Mouse (Mus musculus): ENCODE measurements around the gene Arhgap45. TPM values are rescaled to one million over a fixed set of nuclear protein-coding genes. Genes with fewer than 3 reads are reported as not detected.
"Not testable (repeated sequence)": the region's sequence is repeated elsewhere in the genome, so short reads cannot be mapped to it uniquely, and the experiment has no call there.

Gene Arhgap45
- polyA plus RNA-seq, 1 experiment: 6.6 TPM

GRCm38 (mm10) chr10:80048834-80049233 is 32.4 kb downstream of the Arhgap45 start:
- Histone ChIP-seq H3K27ac (ENCODE audit: insufficient read depth, low read length) (no peak overlapping the region), H3K4me1 (ENCODE audit: control insufficient read depth, insufficient read depth, low read length) (no peaks in the 10 kb centered on the region), H3K4me3 (ENCODE audit: insufficient read depth, low read length) (no peak overlapping the region)
- TF ChIP-seq CTCF (IDR thresholded peaks at IDR 0.05; ENCODE audit: extremely low read depth, insufficient read depth, low read length): no peak
- TF ChIP-seq POLR2A (IDR thresholded peaks at IDR 0.05; ENCODE audit: extremely low read depth, insufficient read depth, low read length): no peak

- Histone ChIP-seq H3K4me3 (ENCODE audit: insufficient read depth, low read length) (no peak overlapping the region), H3K27ac (ENCODE audit: insufficient read depth, low read length) (no peak overlapping the region), H3K4me1 (ENCODE audit: control insufficient read depth, insufficient read depth, low read length) (no peaks in the 10 kb centered on the region)
- TF ChIP-seq CTCF (IDR thresholded peaks at IDR 0.05; ENCODE audit: extremely low read depth, insufficient read depth, low read length): no peak
- TF ChIP-seq POLR2A (IDR thresholded peaks at IDR 0.05; ENCODE audit: extremely low read depth, insufficient read depth, low read length): no peak
Observed at GRCm38 (mm10) chr10:80050244-80050643, 33.8 kb downstream of the Arhgap45 start.

GRCm38 (mm10) chr10:80050885-80051617 is 34.6 kb downstream of the Arhgap45 start:
- Histone ChIP-seq H3K4me3 (ENCODE audit: insufficient read depth, low read length) (no peak overlapping the region), H3K4me1 (ENCODE audit: control insufficient read depth, insufficient read depth, low read length) (no peaks in the 10 kb centered on the region; the same call in 1 of the 2 replicates), H3K27ac (ENCODE audit: insufficient read depth, low read length) (no peak overlapping the region)
- TF ChIP-seq CTCF (IDR thresholded peaks at IDR 0.05; ENCODE audit: extremely low read depth, insufficient read depth, low read length) (no peak), POLR2A (IDR thresholded peaks at IDR 0.05; ENCODE audit: extremely low read depth, insufficient read depth, low read length) (no peak)

GRCm38 (mm10) chr10:80051618-80052373 is 35.3 kb downstream of the Arhgap45 start:
- no peak overlapping the region for H3K4me3 ChIP-seq (ENCODE audit: insufficient read depth, low read length)
- TF ChIP-seq CTCF (IDR thresholded peaks at IDR 0.05; ENCODE audit: extremely low read depth, insufficient read depth, low read length) (no peak), POLR2A (IDR thresholded peaks at IDR 0.05; ENCODE audit: extremely low read depth, insufficient read depth, low read length) (no peak)
- H3K27ac ChIP-seq (ENCODE audit: insufficient read depth, low read length): no peak overlapping the region
- H3K4me1 ChIP-seq (ENCODE audit: control insufficient read depth, insufficient read depth, low read length): no peaks in the 10 kb centered on the region; the same call in 1 of the 2 replicates

GRCm38 (mm10) chr10:80052374-80052764 is 35.9 kb downstream of the Arhgap45 start:
- no peaks in the 10 kb centered on the region; the same call in 1 of the 2 replicates for H3K4me1 ChIP-seq (ENCODE audit: control insufficient read depth, insufficient read depth, low read length)
- H3K4me3 ChIP-seq (ENCODE audit: insufficient read depth, low read length): no peak overlapping the region
- no peak overlapping the region for H3K27ac ChIP-seq (ENCODE audit: insufficient read depth, low read length)
- TF ChIP-seq CTCF (IDR thresholded peaks at IDR 0.05; ENCODE audit: extremely low read depth, insufficient read depth, low read length) (no peak), POLR2A (IDR thresholded peaks at IDR 0.05; ENCODE audit: extremely low read depth, insufficient read depth, low read length) (no peak)

GRCm38 (mm10) chr10:80053259-80053780 is 36.9 kb downstream of the Arhgap45 start:
- peak overlapping the region; percentile 75 for H3K4me3 ChIP-seq (ENCODE audit: insufficient read depth, low read length)
- TF ChIP-seq POLR2A (IDR thresholded peaks at IDR 0.05; ENCODE audit: extremely low read depth, insufficient read depth, low read length): peak; percentile 85
- no peak for TF ChIP-seq CTCF (IDR thresholded peaks at IDR 0.05; ENCODE audit: extremely low read depth, insufficient read depth, low read length)
- peak overlapping the region; percentile 97 for H3K27ac ChIP-seq (ENCODE audit: insufficient read depth, low read length)
- no peaks in the 10 kb centered on the region; the same call in 1 of the 2 replicates for H3K4me1 ChIP-seq (ENCODE audit: control insufficient read depth, insufficient read depth, low read length)

- Histone ChIP-seq H3K4me3 (ENCODE audit: insufficient read depth, low read length) (peak overlapping the region; percentile 75), H3K27ac (ENCODE audit: insufficient read depth, low read length) (peak overlapping the region; percentile 97), H3K4me1 (ENCODE audit: control insufficient read depth, insufficient read depth, low read length) (no peaks in the 10 kb centered on the region; the same call in 1 of the 2 replicates)
- no peak for TF ChIP-seq POLR2A (IDR thresholded peaks at IDR 0.05; ENCODE audit: extremely low read depth, insufficient read depth, low read length)
- no peak for TF ChIP-seq CTCF (IDR thresholded peaks at IDR 0.05; ENCODE audit: extremely low read depth, insufficient read depth, low read length)
Observed at GRCm38 (mm10) chr10:80053831-80054815, 37.7 kb downstream of the Arhgap45 start.

- H3K27ac ChIP-seq (ENCODE audit: insufficient read depth, low read length): not testable (repeated sequence)
- H3K4me3 ChIP-seq (ENCODE audit: insufficient read depth, low read length): peak overlapping the region; percentile 75
Observed at GRCm38 (mm10) chr10:80054911-80055310, 38.5 kb downstream of the Arhgap45 start.

DNA sequence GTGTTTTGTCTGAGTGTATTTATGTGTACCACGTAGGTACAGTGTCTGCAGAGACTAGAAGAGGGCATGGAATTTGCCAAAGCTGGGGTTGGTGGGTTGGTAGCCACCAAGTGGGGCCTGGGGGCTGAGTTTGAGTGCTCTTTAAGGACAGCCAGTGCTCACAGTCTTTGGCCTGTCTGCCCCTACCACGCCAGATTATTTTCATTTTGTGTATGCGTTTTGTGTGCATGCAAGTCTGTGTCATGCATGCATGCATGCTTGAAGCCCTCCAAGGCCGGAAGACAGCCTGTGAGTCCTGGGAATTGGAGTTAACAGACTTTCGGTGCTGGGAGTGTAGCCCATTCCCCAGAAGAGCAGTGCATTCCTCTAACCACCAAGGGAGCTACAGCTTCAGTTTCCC is 38.9 kb downstream of the Arhgap45 start:
- TF ChIP-seq CTCF (IDR thresholded peaks at IDR 0.05; ENCODE audit: extremely low read depth, insufficient read depth, low read length) (no peak), POLR2A (IDR thresholded peaks at IDR 0.05; ENCODE audit: extremely low read depth, insufficient read depth, low read length) (peak; percentile 13; the same call in 1 of the 2 replicates)
- Histone ChIP-seq H3K4me3 (ENCODE audit: insufficient read depth, low read length) (peak overlapping the region; percentile 2; the same call in 1 of the 2 replicates), H3K27ac (ENCODE audit: insufficient read depth, low read length) (no peak overlapping the region), H3K4me1 (ENCODE audit: control insufficient read depth, insufficient read depth, low read length) (no peaks in the 10 kb centered on the region; the same call in 1 of the 2 replicates)

More at GRCm38 (mm10) chr10:80054911-80055310, 38.5 kb downstream of the Arhgap45 start:
- not testable (repeated sequence) for H3K4me1 ChIP-seq (ENCODE audit: control insufficient read depth, insufficient read depth, low read length)
